Mouse (Mus musculus): Measurements from ENCODE around the gene Cstad.

The Cstad gene

GRCm38 (mm10) chr2:30629038-30629761 lies 34.4 kb downstream of the Cstad start:
- DNase-seq (ENCODE audit: low spot score), result no peak

- no peak for DNase-seq (ENCODE audit: low spot score)
These were observed 35.0 kb downstream of the Cstad start for GRCm38 (mm10) chr2:30629860-30630259.

- no peak for DNase-seq (ENCODE audit: low spot score)
These were observed 41.4 kb downstream of the Cstad start for GRCm38 (mm10) chr2:30636266-30636671.

- no peak for DNase-seq (ENCODE audit: low spot score)
These were observed 43.2 kb downstream of the Cstad start for GRCm38 (mm10) chr2:30637991-30638390.

DNA sequence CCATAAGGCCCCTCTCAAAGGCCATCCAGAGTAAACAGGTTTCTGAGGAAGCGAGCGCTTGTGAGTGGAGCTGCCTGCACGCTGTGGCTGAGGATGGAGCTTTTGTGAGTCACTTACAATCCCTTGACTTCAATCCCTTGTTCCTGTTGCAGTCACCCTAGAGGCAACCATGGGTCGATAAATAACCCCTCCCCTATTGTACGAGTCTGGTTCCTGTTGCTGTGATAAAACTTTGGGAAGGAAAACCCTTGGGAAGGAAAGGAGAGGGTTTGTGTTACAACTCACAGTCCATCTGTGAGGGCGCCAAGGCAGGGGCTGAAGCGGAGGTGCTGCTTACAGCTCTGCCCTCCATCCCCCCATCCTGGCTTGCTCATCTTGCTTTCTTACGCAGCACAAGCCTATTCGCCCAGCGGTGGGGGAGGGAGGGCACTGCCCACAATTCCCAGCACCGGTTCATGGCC lies 45.2 kb downstream of the Cstad start:
- DNase-seq (ENCODE audit: low spot score), result no peak

DNA sequence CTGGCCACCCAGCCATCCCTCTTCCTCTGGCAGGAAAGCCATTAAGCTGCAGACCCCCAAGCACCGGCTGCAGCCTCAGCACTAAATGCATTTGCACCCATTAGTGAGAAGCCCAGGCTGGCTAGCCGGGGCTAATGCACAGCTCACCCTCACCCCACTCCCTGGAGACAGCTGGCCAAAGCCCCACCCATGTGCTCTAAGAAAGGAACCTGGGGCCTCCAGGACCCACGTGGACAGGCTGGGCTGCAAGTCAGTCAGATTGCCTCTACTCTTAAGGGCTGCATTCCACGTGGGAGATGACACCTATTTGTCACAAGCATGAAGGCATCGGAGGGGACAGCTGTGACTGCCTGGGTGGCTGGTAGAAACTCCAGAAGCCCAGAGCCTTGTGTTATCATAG lies 48.0 kb downstream of the Cstad start:
- DNase-seq (ENCODE audit: low spot score), result no peak

GRCm38 (mm10) chr2:30643422-30643821 lies 48.6 kb downstream of the Cstad start:
- DNase-seq (ENCODE audit: low spot score), result no peak

DNA sequence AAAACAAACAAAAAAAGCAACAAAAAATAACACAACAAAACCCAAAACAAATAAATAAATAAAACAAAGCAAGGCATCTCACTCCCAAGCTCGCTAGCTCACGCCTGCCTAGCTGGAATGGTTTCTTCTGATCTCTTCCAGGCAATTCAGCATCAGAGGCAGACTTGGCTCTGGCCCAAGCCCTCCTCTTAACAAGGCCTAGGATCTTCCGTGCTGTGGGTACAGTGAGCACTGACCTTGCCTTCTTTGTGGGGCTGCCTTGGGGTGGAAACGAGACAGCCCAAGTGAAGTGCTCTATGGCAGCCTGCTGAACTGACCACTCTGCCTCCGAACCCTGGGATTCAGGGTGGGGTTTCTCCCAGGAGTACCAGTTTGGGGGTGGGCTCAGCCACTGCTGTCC lies 52.0 kb downstream of the Cstad start:
- DNase-seq (ENCODE audit: low spot score), result peak; percentile 42

- no peak for DNase-seq (ENCODE audit: low spot score)
These were observed 52.6 kb downstream of the Cstad start for GRCm38 (mm10) chr2:30647303-30647881.

DNA sequence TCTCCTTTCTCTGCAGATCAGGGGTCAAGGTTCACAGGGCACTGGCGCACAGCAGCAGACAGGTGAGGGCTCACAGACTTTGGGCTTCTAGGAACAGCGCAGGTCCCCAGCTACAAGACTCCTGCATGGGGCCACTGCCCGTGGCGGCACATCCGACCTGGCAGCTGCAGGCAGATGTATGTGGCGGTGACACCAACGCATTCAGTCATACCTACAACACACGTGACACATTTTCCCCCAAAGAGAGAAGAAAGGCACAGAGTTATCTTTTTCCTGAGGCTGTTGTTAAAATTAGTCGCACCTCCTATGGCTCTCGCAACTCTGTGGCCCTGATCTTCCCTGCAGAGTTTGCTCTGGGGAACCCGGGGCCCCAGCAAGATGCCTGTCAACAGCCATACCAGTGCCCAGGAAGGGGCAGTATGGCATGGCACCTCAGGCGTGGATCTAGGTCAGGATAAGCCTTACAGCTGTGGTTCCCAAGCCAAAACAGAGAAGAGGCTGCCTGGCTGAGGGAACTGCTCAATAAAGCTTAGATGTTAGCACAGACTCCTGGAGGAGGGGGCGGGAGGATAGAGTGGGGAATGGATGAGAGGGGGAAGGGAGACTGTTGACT lies 53.1 kb downstream of the Cstad start:
- no peak for DNase-seq (ENCODE audit: low spot score)

- no peak for DNase-seq (ENCODE audit: low spot score)
These were observed 55.4 kb downstream of the Cstad start for GRCm38 (mm10) chr2:30650249-30650648.

GRCm38 (mm10) chr2:30651831-30652230 lies 57.0 kb downstream of the Cstad start:
- no peak for DNase-seq (ENCODE audit: low spot score)

- no peak for DNase-seq (ENCODE audit: low spot score)
These were observed 57.8 kb downstream of the Cstad start for GRCm38 (mm10) chr2:30652581-30653037.

GRCm38 (mm10) chr2:30653046-30653445 lies 58.2 kb downstream of the Cstad start:
- no peak for DNase-seq (ENCODE audit: low spot score)

- no peak for DNase-seq (ENCODE audit: low spot score)
These were observed 59.3 kb downstream of the Cstad start for GRCm38 (mm10) chr2:30654158-30654557.

- no peak for DNase-seq (ENCODE audit: low spot score)
These were observed 59.7 kb downstream of the Cstad start for GRCm38 (mm10) chr2:30654582-30654981.

DNA sequence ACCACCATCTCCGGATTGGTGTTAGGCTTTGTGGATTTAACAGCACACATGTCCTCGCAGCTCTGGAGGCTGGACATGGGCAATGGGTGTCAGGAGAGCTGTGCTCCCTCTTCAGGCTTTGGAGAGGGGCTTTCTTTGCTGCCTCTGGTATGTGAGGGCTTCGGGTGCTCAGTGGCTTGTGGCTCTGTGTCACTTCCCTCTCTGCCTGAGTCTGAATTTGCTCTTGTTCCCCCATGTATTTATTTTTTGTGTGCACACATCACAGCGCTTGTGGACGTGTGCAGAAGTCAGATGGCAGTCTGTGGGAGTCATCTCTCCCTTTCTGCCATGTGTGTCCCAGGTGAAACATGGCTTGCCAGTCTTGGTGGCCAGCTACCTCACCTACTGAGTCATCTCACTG lies 60.9 kb downstream of the Cstad start:
- DNase-seq (ENCODE audit: low spot score), result no peak

- DNase-seq (ENCODE audit: low spot score), result no peak
These were observed 62.1 kb downstream of the Cstad start for GRCm38 (mm10) chr2:30656711-30657555.

DNA sequence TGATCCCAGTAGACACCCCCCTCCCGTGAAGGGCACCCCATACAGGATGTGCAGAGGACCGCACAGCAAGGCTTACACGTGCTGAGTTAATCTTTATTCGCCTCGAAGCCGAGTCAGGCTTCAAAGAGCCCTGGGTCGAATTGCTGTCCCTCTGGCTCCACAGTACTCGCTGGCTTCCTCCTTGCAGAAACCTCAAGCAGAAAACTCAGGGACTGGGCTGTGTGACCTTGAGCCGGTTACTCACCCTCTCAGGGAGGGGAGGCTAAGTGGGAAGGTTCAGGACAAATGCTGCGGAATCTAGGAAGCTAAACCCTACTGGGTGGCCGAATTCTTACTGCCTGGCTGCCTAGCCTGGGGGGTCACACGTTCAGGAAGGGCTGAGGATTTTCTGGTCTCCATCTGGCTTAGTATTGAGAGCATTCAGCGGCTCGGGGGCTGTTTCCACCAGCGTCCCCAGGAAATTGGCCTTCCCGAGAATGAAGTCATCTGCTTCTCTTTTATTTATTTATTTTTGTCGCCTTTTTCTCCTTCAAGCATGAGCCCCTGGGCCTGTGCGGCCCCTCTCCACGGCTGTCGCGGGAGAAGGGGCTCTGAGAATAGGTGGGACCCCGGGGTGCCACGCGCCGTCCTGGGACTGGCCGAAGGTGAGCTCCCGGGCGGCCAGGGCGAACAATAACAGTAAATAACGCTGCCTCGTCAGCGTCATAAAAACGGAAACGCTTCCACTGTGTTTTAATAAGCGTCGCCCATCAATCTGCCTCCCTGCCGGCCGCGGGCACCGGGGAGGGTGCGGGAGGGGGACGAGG lies 63.0 kb downstream of the Cstad start:
- peak; percentile 24 for DNase-seq (ENCODE audit: low spot score)

DNA sequence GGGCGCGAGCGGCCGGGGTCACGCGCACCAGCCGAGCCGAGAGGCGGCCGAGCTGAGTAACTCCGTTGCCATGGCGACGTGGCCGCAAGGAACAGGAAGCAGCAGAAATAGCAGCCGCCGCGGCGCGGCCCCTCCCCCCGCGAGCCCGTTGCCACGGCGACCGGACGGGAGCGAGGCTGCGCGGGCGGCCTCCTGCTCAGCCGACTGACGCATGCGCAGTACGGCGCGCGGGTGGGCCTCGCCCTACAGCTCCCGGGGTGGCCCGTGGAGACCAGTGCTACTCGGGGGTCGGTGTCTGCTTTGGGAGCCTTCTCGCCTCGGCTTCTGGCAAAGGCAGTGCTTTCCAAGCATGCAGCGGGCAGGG lies 63.6 kb downstream of the Cstad start:
- DNase-seq (ENCODE audit: low spot score), result peak; percentile 100

Measured in urinary bladder, postnatal 25 days (tissue).